Mouse (Mus musculus) layer of hippocampus, postnatal 36 days (tissue): ENCODE results near the gene Pidd1. TPM values are rescaled to one million over a fixed set of nuclear protein-coding genes. Genes with fewer than 3 reads are reported as not detected.
A peak's percentile ranks its signal among the peaks of the same experiment; 100 is the strongest.
"Not testable (repeated sequence)": the region's sequence is repeated elsewhere in the genome, so short reads cannot be mapped to it uniquely, and the experiment has no call there.

Experiments used
- DNase-seq, 2 experiments: peaks; one replicate each; pipeline ENCODE4 v3.0.0; 2022
- total RNA-seq, 2 experiments: library from RNA; stranded (reverse); gene quantifications; 2 replicates each; pipeline ENCODE4 v1.2.3; 2021

The Pidd1 gene
- total RNA-seq, 2 experiments from 2014 or later, result 0.66 to 1.1 TPM

DNA sequence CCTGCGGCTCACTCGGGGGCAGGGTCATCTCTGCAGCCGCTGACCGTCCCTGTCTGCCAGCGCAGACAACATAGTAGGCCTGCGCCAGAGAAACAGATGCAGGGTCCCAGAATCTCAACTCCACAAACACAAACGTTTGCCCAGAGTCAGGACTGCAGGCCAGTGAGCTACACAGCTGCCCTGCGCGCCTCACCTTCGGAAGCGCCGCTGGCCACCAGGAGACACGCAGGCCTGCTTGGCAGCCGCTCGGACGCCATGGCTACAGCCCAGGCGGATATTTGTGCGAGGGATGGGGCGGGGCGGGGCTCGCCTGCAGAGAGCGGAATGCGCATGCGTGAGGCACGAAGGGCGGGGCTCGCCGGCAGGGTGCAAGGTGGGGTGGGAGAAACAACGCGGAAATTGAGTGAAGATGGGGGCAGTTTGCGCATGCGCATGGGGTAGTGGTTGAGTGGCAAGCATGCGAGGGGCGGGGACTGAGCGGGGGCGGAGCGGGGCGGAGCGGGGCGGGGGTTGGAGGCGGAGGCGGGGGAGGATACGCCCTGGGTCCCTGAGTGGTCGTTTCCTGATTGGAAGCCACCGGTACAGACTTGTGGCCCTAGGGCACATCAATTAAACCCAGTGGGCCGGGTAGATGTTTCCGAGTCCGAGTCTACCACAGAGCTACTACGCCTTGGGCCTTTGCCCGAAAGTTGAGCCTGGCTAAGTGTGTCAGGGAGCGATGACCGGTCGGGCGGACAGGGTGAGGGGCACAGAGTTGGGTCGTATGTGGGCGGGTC, 29.8 kb downstream of the Pidd1 start, which contains the start of gene Gatd1:
Gatd1 (minus strand) TSS at position 328 of the 776 bp plus-strand sequence.
- peak; percentile 98 for DNase-seq

DNA sequence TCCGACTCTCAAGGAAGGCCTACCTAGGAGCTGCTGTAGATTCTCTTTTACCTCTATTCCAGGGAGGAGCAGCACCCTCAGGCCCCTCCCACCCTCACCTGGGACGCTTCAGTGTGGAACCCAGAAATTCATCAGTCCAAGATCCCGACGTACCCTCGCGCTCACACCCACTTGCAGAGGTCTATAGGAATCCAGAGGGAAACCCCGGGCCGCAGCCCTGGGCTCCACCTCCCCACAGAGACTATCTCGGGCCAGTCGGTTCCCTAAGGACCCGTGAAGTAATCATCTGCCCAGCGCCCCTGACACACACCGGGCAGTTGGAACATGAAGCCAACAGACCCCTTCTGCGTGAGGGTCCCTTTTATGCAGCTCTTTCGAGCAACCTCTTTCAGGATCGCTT, 30.5 kb downstream of the Pidd1 start:
- DNase-seq, result no peak

DNA sequence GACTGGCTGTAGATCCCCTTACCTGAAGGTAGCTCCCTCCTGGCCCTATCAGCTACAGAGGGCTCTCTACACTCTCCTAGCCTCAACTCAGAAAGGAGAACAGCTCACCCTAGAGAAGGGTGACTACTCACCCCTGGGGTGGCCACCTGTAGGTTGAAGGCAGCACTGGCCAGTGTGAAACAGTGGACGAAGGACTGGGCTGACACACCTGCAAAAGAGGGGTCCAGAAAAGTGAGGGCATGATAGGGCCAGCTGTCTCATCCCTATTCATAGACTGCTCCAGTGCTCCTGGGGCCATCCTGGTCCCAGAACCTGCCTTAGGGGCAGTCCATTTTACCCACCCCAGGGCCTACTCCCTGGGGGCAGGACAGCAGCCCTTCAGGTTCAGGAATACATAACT, 32.2 kb downstream of the Pidd1 start:
- DNase-seq, result no peak

DNA sequence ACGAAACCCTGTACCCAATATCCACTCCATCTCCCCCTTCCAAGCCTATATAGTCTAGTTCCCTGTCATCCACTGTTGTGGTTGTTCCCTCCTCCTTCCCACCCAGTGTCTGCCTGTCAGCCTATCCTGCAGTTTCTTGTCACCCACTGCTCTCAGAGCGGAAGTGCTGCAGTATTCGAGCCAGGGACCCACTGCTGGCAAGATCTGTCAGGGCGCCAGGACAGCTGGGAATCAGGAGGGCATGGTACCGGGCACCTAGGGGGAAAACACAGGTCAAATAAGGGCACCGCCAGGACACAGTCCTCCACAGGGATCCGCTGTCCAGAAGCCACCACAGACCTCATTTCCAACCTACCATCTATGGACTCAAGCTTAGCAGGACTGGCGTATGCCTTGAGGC, 33.2 kb downstream of the Pidd1 start:
- DNase-seq, result no peak

- peak; percentile 83 to 85 for DNase-seq
Measured at GRCm38 (mm10) chr7:141408833-141409232, 35.0 kb downstream of the Pidd1 start.

DNA sequence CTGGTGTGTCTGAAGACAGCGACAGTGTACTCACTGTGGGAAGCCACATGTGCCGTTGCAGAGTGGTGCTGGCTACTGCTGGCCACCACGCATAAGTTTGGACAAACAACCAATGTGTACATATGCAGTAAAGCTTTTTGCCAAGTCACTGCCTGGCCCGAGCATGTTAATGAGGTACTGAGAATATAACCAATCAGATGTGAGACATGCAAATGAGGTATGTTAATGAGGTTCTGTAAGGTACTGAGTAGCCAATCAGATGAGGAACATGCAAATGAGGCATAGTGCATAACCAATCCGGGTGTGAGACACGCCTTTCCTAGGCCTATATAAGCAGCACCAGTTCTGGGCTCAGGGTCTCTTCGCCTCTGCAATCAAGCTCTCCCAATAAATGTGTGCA, 36.2 kb downstream of the Pidd1 start:
- not testable (repeated sequence) for DNase-seq

- DNase-seq, result no peak
Measured at GRCm38 (mm10) chr7:141405466-141405865, 38.4 kb downstream of the Pidd1 start.

DNA sequence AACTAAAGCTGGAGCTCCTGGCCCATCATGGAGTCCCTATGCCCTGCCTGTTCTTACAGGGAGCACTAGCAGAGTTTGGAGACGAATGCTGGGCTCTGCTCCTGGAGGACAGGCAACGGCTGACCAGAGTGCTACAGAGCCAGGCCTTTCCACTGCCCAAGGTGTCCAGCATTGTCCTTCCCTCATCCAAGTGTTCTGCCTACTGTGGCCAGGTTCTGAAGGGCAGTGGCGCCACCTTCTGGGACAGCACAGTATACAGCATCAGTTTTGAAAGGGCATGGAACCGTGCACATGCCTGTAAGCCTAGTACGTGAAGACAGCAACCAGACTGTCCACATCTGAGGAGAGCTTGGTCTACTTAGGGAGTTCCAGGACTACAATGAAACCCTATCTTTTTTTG, 40.5 kb downstream of the Pidd1 start:
- no peak for DNase-seq

- DNase-seq, result no peak
Measured at GRCm38 (mm10) chr7:141395348-141395747, 48.5 kb downstream of the Pidd1 start.

GRCm38 (mm10) chr7:141394771-141395170, 49.1 kb downstream of the Pidd1 start:
- peak; percentile 33 to 39 for DNase-seq

GRCm38 (mm10) chr7:141394158-141394557, 49.7 kb downstream of the Pidd1 start:
- DNase-seq, result no peak

DNA sequence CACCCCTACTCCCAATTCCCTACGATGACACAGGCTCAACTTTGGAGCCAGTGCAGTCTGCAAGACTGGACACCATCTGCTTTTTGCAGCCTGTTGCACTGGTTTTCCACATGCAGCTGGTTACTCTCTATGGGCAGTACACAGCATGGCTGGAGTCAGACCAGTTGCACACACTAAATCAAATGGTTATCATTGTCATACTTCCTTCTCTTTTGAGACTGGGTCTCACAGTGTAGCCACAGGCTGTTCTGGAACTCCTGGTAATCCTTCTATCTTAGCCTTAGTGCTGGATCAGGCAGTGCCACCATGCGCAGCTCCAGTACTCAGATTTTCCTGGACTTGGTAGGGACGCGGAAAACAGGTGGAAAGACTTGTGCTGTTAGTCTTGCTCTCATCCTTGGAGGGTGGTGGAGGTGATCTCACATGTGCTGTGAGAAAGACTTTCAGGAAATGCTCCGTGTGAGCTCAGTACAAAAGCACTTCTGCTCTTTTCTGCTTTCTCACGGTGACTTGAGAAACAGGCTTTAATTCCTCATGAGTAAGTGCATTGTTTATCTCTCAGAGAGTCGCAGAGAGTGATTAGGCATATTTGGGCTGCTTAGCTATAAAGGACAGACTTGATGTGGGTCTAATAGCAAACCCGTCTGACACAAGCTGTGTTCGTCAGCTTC, 51.1 kb downstream of the Pidd1 start:
- no peak for DNase-seq

GRCm38 (mm10) chr7:141391625-141392551, 51.9 kb downstream of the Pidd1 start, which contains the start of gene Taldo1:
Gene Taldo1 (plus strand): TSS chr7:141392199.
- DNase-seq, result peak; percentile 95 to 96

GRCm38 (mm10) chr7:141390326-141391259, 53.2 kb downstream of the Pidd1 start:
- DNase-seq, result no peak

- no peak for DNase-seq
Measured at GRCm38 (mm10) chr7:141388487-141389109, 55.2 kb downstream of the Pidd1 start.

Other genes with a start within 250 kb of the Pidd1 start
- 1 to 10 TPM; 4.5 to 5.9 TPM for gene Lrrc56, start 249.9 kb downstream of the Pidd1 start, total RNA-seq
- not detected for gene Lmntd2, start 229.9 kb downstream of the Pidd1 start, total RNA-seq
- under 1 TPM; 0.73 to 0.82 TPM for gene Rassf7, start 228.2 kb downstream of the Pidd1 start, total RNA-seq
- gene Phrf1, start 215.2 kb downstream of the Pidd1 start, total RNA-seq, result 10 to 100 TPM; 79.9 to 86.9 TPM
- gene Irf7, start 177.5 kb downstream of the Pidd1 start, total RNA-seq, result 1 to 10 TPM in 1 of 2 experiments, under 1 TPM in 1; 0.51 to 1.2 TPM
- not detected for gene Cdhr5, start 167.2 kb downstream of the Pidd1 start, total RNA-seq
- not detected for gene Sct, start 164.9 kb downstream of the Pidd1 start, total RNA-seq
- under 1 TPM in 1 of 2 experiments, not detected in 1; 0.18 TPM for gene Drd4, start 152.0 kb downstream of the Pidd1 start, total RNA-seq
- 10 to 100 TPM; 79.4 to 82.5 TPM for gene Deaf1, start 116.3 kb downstream of the Pidd1 start, total RNA-seq
- 10 to 100 TPM; 32.4 to 34.3 TPM for gene Tmem80, start 116.3 kb downstream of the Pidd1 start, total RNA-seq
- 1 to 10 TPM; 4.6 to 5.8 TPM for gene Eps8l2, start 105.1 kb downstream of the Pidd1 start, total RNA-seq
- 100 to 1,000 TPM; 119 to 121 TPM for gene Taldo1, start 51.8 kb downstream of the Pidd1 start, total RNA-seq
- gene Gatd1, start 29.9 kb downstream of the Pidd1 start, total RNA-seq, result 10 to 100 TPM; 42.2 to 48.4 TPM
- 100 to 1,000 TPM; 250 to 269 TPM for gene Cend1, start 14.5 kb downstream of the Pidd1 start, total RNA-seq
- gene Slc25a22, start 6.1 kb downstream of the Pidd1 start, total RNA-seq, result 100 to 1,000 TPM; 319 to 341 TPM
- gene Rplp2, start 3.3 kb upstream of the Pidd1 start, total RNA-seq, result 100 to 1,000 TPM; 556 TPM
- 10 to 100 TPM; 17.7 to 27.0 TPM for gene Pnpla2, start 11.2 kb upstream of the Pidd1 start, total RNA-seq
- gene Cracr2b, start 17.1 kb upstream of the Pidd1 start, total RNA-seq, result 1 to 10 TPM; 3.9 to 6.0 TPM
- gene Cd151, start 23.4 kb upstream of the Pidd1 start, total RNA-seq, result 10 to 100 TPM; 21.4 to 21.5 TPM
- 10 to 100 TPM; 42.8 to 44.9 TPM for gene Polr2l, start 31.1 kb upstream of the Pidd1 start, total RNA-seq
- 10 to 100 TPM; 13.1 to 13.7 TPM for gene Tspan4, start 31.2 kb upstream of the Pidd1 start, total RNA-seq
- 10 to 100 TPM; 73.0 to 73.3 TPM for gene Chid1, start 95.8 kb upstream of the Pidd1 start, total RNA-seq
- gene Ap2a2, start 118.1 kb upstream of the Pidd1 start, total RNA-seq, result 100 to 1,000 TPM; 231 to 245 TPM
- gene Muc6, start 211.3 kb upstream of the Pidd1 start, total RNA-seq, result not detected
- 1 to 10 TPM in 1 of 2 experiments, not detected in 1; 2.1 TPM for gene Muc2, start 246.3 kb upstream of the Pidd1 start, total RNA-seq